Mouse (Mus musculus): Measurements from ENCODE around the gene Slc2a6.

The Slc2a6 gene

GRCm38 (mm10) chr2:26997498-26997897 lies 30.3 kb downstream of the Slc2a6 start:
- in situ Hi-C loops (cut with MboI; ENCODE audit: low pct_unique_long_range_greater_than_20kb in 1 of 2, low sequenced_read_pairs in 2 of 2, unreplicated experiment in 1 of 2), result no loop called here

GRCm38 (mm10) chr2:26993936-26994335 lies 33.9 kb downstream of the Slc2a6 start:
- in situ Hi-C loops (cut with MboI; ENCODE audit: low pct_unique_long_range_greater_than_20kb in 1 of 2, low sequenced_read_pairs in 2 of 2, unreplicated experiment in 1 of 2), result no loop called here

DNA sequence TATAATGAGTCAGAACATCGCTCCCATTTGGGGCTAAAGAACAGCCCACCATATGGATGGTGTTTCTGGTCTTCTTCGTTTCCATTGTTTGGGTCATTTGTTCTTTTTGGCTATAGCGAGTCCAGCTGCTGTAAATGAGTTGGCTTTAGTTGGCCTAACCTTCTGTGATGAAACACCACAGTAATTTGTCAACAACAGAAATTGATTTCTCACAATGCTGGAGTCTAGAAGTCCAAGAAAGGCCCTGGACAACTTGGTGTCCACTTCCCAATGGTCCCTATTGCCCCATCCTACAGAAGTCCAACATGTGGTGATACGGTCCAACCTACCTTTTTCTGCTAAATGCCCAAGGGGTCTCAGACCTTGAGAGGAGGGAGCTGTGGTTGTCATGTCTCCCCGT lies 43.2 kb downstream of the Slc2a6 start:
- in situ Hi-C loops (cut with MboI; ENCODE audit: low pct_unique_long_range_greater_than_20kb in 1 of 2, low sequenced_read_pairs in 2 of 2, unreplicated experiment in 1 of 2), result no loop called here

GRCm38 (mm10) chr2:26984179-26984578 lies 43.6 kb downstream of the Slc2a6 start:
- in situ Hi-C loops (cut with MboI; ENCODE audit: low pct_unique_long_range_greater_than_20kb in 1 of 2, low sequenced_read_pairs in 2 of 2, unreplicated experiment in 1 of 2), result no loop called here

DNA sequence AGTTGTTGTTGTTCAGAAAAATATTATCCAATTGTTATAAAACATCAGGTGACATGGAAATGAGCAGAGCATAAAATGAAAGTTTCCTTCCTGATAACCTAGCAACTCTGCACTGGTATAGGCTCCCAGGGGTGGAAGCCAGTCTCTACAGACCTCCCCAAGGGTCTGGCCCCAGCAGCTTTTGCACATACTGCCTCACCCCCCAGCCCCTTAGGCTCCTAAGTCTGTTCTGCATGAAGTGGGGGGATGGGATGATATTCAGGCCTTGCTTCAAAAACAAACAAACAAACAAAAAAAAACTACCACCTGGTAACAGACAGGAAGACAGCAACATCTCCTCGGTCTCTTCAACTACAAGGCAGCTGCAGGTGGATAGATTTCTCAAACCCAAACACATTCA lies 47.4 kb downstream of the Slc2a6 start:
- in situ Hi-C loops (cut with MboI; ENCODE audit: low pct_unique_long_range_greater_than_20kb in 1 of 2, low sequenced_read_pairs in 2 of 2, unreplicated experiment in 1 of 2), result no loop called here

DNA sequence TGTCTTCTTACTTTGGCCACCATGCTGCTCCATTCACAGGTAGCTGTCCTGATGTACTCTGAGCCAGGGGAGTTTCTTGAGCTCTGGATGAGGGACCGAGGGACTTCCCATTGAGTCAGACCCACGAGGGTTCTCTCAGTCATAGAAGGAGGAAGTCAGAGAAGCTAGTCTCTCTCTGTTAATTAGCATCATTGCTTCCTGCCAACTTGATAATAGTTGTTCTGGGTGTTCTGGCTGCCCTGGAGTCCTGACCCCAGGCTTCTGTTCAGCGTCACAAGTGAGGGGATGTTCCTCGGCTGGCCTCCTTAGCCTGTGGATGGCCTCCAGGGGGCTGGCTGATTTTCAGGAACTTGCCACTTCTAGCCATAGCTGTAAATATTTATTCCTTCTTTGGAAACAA lies 53.8 kb downstream of the Slc2a6 start:
- in situ Hi-C loops (cut with MboI; ENCODE audit: low pct_unique_long_range_greater_than_20kb in 1 of 2, low sequenced_read_pairs in 2 of 2, unreplicated experiment in 1 of 2), result no loop called here

DNA sequence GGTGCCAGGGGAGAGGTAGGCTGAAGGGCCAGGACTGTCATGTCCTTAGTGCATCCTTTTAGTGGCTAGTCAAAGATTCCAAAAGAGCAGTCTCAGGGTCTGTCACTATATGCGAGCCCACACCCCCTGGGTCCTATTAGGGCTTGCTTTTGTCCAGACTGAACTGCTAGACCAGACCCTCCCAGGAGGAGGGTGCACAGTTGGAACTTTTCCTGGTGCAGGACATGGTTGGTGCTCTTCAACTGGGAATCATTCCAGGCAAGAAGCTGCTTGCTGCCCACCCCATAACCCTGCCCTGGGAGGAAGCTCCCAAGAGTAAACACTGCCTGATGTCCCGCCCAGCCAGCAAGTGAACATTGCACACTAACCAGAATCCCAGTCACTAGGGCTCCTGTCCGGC lies 54.7 kb downstream of the Slc2a6 start, which contains the start of gene Adamts13:
Adamts13 (plus strand) TSS at position 301 of the 400 bp plus-strand sequence.
- in situ Hi-C loops (cut with MboI; ENCODE audit: low pct_unique_long_range_greater_than_20kb in 1 of 2, low sequenced_read_pairs in 2 of 2, unreplicated experiment in 1 of 2), result no loop called here

Data from mouse embryonic stem cell (cell line).